Mouse (Mus musculus): ENCODE data around the gene Cers3.

Cers3 gene

GRCm38 (mm10) chr7:66743377-66743781 lies at the start of gene Cers3:
TSS of gene Cers3 (plus strand) at chr7:66743504.
- no peak for DNase-seq (ENCODE audit: low read depth, low spot score)

GRCm38 (mm10) chr7:66694467-66694866 lies 48.8 kb upstream of the Cers3 start:
- DNase-seq (ENCODE audit: low read depth, low spot score), result no peak

GRCm38 (mm10) chr7:66702721-66703120 lies 40.6 kb upstream of the Cers3 start:
- DNase-seq (ENCODE audit: low read depth, low spot score), result no peak

- no peak for DNase-seq (ENCODE audit: low read depth, low spot score)
Measured at GRCm38 (mm10) chr7:66704631-66705030, 38.7 kb upstream of the Cers3 start.

- DNase-seq (ENCODE audit: low read depth, low spot score), result no peak
Measured at GRCm38 (mm10) chr7:66711166-66711565, 32.1 kb upstream of the Cers3 start.

GRCm38 (mm10) chr7:66724514-66724913 lies 18.8 kb upstream of the Cers3 start:
- peak; percentile 33 for DNase-seq (ENCODE audit: low read depth, low spot score)

GRCm38 (mm10) chr7:66724954-66725353 lies 18.4 kb upstream of the Cers3 start:
- no peak for DNase-seq (ENCODE audit: low read depth, low spot score)

- no peak for DNase-seq (ENCODE audit: low read depth, low spot score)
Measured at GRCm38 (mm10) chr7:66728072-66728471, 15.2 kb upstream of the Cers3 start.

GRCm38 (mm10) chr7:66729232-66729631 lies 14.1 kb upstream of the Cers3 start:
- DNase-seq (ENCODE audit: low read depth, low spot score), result no peak

GRCm38 (mm10) chr7:66733431-66733830 lies 9.9 kb upstream of the Cers3 start:
- DNase-seq (ENCODE audit: low read depth, low spot score), result no peak

- DNase-seq (ENCODE audit: low read depth, low spot score), result no peak
Measured at GRCm38 (mm10) chr7:66733882-66734281, 9.4 kb upstream of the Cers3 start.

GRCm38 (mm10) chr7:66734466-66734865 lies 8.8 kb upstream of the Cers3 start:
- no peak for DNase-seq (ENCODE audit: low read depth, low spot score)

GRCm38 (mm10) chr7:66734993-66735392 lies 8.3 kb upstream of the Cers3 start:
- DNase-seq (ENCODE audit: low read depth, low spot score), result no peak

GRCm38 (mm10) chr7:66737418-66737817 lies 5.9 kb upstream of the Cers3 start:
- DNase-seq (ENCODE audit: low read depth, low spot score), result no peak

GRCm38 (mm10) chr7:66741008-66741407 lies 2.3 kb upstream of the Cers3 start:
- no peak for DNase-seq (ENCODE audit: low read depth, low spot score)

GRCm38 (mm10) chr7:66741412-66741811 lies 1.9 kb upstream of the Cers3 start:
- no peak for DNase-seq (ENCODE audit: low read depth, low spot score)

GRCm38 (mm10) chr7:66746972-66747371 lies 3.7 kb downstream of the Cers3 start:
- no peak for DNase-seq (ENCODE audit: low read depth, low spot score)

GRCm38 (mm10) chr7:66749998-66750397 lies 6.7 kb downstream of the Cers3 start:
- DNase-seq (ENCODE audit: low read depth, low spot score), result no peak

GRCm38 (mm10) chr7:66753816-66754215 lies 10.5 kb downstream of the Cers3 start:
- DNase-seq (ENCODE audit: low read depth, low spot score), result no peak

- no peak for DNase-seq (ENCODE audit: low read depth, low spot score)
Measured at GRCm38 (mm10) chr7:66755611-66756010, 12.3 kb downstream of the Cers3 start.

GRCm38 (mm10) chr7:66769902-66770301 lies 26.6 kb downstream of the Cers3 start:
- no peak for DNase-seq (ENCODE audit: low read depth, low spot score)

- no peak for DNase-seq (ENCODE audit: low read depth, low spot score)
Measured at GRCm38 (mm10) chr7:66770706-66771105, 27.4 kb downstream of the Cers3 start.

GRCm38 (mm10) chr7:66771252-66771651 lies 27.9 kb downstream of the Cers3 start:
- DNase-seq (ENCODE audit: low read depth, low spot score), result peak; percentile 17

GRCm38 (mm10) chr7:66779411-66779810 lies 36.1 kb downstream of the Cers3 start:
- no peak for DNase-seq (ENCODE audit: low read depth, low spot score)

All from mesoderm, embryonic 11.5 days (tissue).